Mouse (Mus musculus): ENCODE results near the gene Prmt7. TPM values are rescaled to one million over a fixed set of nuclear protein-coding genes. Genes with fewer than 3 reads are reported as not detected.

Prmt7 gene
- polyA plus RNA-seq, 1 experiment, result 36.7 TPM

- WGBS, result 95% methylated on average over 4 of the region's 4 CpGs
- Histone ChIP-seq H3K36me3 (ENCODE audit: control insufficient read depth, insufficient read depth, low read length) (no peaks in the 10 kb centered on the region), H3K27ac (ENCODE audit: control insufficient read depth, insufficient read depth, low read length) (no peak overlapping the region), H3K4me3 (ENCODE audit: control insufficient read depth, insufficient read depth, low read length) (no peak overlapping the region), H3K4me1 (replicated peaks; ENCODE audit: control insufficient read depth, insufficient read depth, low read length) (no peaks in the 10 kb centered on the region), H3K27me3 (ENCODE audit: control insufficient read depth, insufficient read depth, low read length) (no peaks in the 10 kb centered on the region)
- DNase-seq, result no peak
- no peak for TF ChIP-seq CTCF (IDR thresholded peaks at IDR 0.05; ENCODE audit: borderline replicate concordance, control insufficient read depth, extremely low read depth, insufficient read depth, low read length, poor library complexity)
- TF ChIP-seq POLR2A (IDR thresholded peaks at IDR 0.05; ENCODE audit: control insufficient read depth, extremely low read depth, insufficient read depth, low read length, poor library complexity), result no peak
These were observed 50.2 kb downstream of the Prmt7 start for GRCm38 (mm10) chr8:106260894-106261293.

GRCm38 (mm10) chr8:106262343-106262742, 51.6 kb downstream of the Prmt7 start:
- H3K36me3 ChIP-seq (ENCODE audit: control insufficient read depth, insufficient read depth, low read length), result no peaks in the 10 kb centered on the region
- TF ChIP-seq CTCF (IDR thresholded peaks at IDR 0.05; ENCODE audit: borderline replicate concordance, control insufficient read depth, extremely low read depth, insufficient read depth, low read length, poor library complexity), result no peak
- no peak for TF ChIP-seq POLR2A (IDR thresholded peaks at IDR 0.05; ENCODE audit: control insufficient read depth, extremely low read depth, insufficient read depth, low read length, poor library complexity)
- H3K4me3 ChIP-seq (ENCODE audit: control insufficient read depth, insufficient read depth, low read length), result no peak overlapping the region
- H3K4me1 ChIP-seq (replicated peaks; ENCODE audit: control insufficient read depth, insufficient read depth, low read length), result no peaks in the 10 kb centered on the region
- DNase-seq, result no peak
- WGBS, result 78% methylated on average over 5 of the region's 5 CpGs
- H3K27me3 ChIP-seq (ENCODE audit: control insufficient read depth, insufficient read depth, low read length), result no peaks in the 10 kb centered on the region
- no peak overlapping the region for H3K27ac ChIP-seq (ENCODE audit: control insufficient read depth, insufficient read depth, low read length)

- Histone ChIP-seq H3K36me3 (ENCODE audit: control insufficient read depth, insufficient read depth, low read length) (no peaks in the 10 kb centered on the region), H3K27ac (ENCODE audit: control insufficient read depth, insufficient read depth, low read length) (no peak overlapping the region), H3K4me3 (ENCODE audit: control insufficient read depth, insufficient read depth, low read length) (no peak overlapping the region), H3K4me1 (replicated peaks; ENCODE audit: control insufficient read depth, insufficient read depth, low read length) (no peaks in the 10 kb centered on the region), H3K27me3 (ENCODE audit: control insufficient read depth, insufficient read depth, low read length) (no peaks in the 10 kb centered on the region)
- over 99% methylated on average over 4 of the region's 4 CpGs for WGBS
- no peak for TF ChIP-seq CTCF (IDR thresholded peaks at IDR 0.05; ENCODE audit: borderline replicate concordance, control insufficient read depth, extremely low read depth, insufficient read depth, low read length, poor library complexity)
- no peak for TF ChIP-seq POLR2A (IDR thresholded peaks at IDR 0.05; ENCODE audit: control insufficient read depth, extremely low read depth, insufficient read depth, low read length, poor library complexity)
- DNase-seq, result no peak
These were observed 53.2 kb downstream of the Prmt7 start for GRCm38 (mm10) chr8:106263928-106264327.

GRCm38 (mm10) chr8:106265398-106265797, 54.7 kb downstream of the Prmt7 start:
- DNase-seq, result no peak
- H3K27ac ChIP-seq (ENCODE audit: control insufficient read depth, insufficient read depth, low read length), result no peak overlapping the region
- TF ChIP-seq CTCF (IDR thresholded peaks at IDR 0.05; ENCODE audit: borderline replicate concordance, control insufficient read depth, extremely low read depth, insufficient read depth, low read length, poor library complexity) (no peak), POLR2A (IDR thresholded peaks at IDR 0.05; ENCODE audit: control insufficient read depth, extremely low read depth, insufficient read depth, low read length, poor library complexity) (no peak)
- H3K4me3 ChIP-seq (ENCODE audit: control insufficient read depth, insufficient read depth, low read length), result no peak overlapping the region
- no peaks in the 10 kb centered on the region for H3K4me1 ChIP-seq (replicated peaks; ENCODE audit: control insufficient read depth, insufficient read depth, low read length)
- H3K36me3 ChIP-seq (ENCODE audit: control insufficient read depth, insufficient read depth, low read length), result no peaks in the 10 kb centered on the region
- WGBS, result 96% methylated on average over 17 of the region's 17 CpGs
- no peaks in the 10 kb centered on the region for H3K27me3 ChIP-seq (ENCODE audit: control insufficient read depth, insufficient read depth, low read length)

- 83% methylated on average over 5 of the region's 5 CpGs for WGBS
- TF ChIP-seq POLR2A (IDR thresholded peaks at IDR 0.05; ENCODE audit: control insufficient read depth, extremely low read depth, insufficient read depth, low read length, poor library complexity) (no peak), CTCF (IDR thresholded peaks at IDR 0.05; ENCODE audit: borderline replicate concordance, control insufficient read depth, extremely low read depth, insufficient read depth, low read length, poor library complexity) (no peak)
- no peak for DNase-seq
- Histone ChIP-seq H3K36me3 (ENCODE audit: control insufficient read depth, insufficient read depth, low read length) (no peaks in the 10 kb centered on the region), H3K4me1 (replicated peaks; ENCODE audit: control insufficient read depth, insufficient read depth, low read length) (no peaks in the 10 kb centered on the region), H3K27ac (ENCODE audit: control insufficient read depth, insufficient read depth, low read length) (no peak overlapping the region), H3K4me3 (ENCODE audit: control insufficient read depth, insufficient read depth, low read length) (no peak overlapping the region), H3K27me3 (ENCODE audit: control insufficient read depth, insufficient read depth, low read length) (no peaks in the 10 kb centered on the region)
These were observed 58.1 kb downstream of the Prmt7 start for GRCm38 (mm10) chr8:106268710-106269346.

- 88% methylated on average over 5 of the region's 5 CpGs for WGBS
- Histone ChIP-seq H3K4me3 (ENCODE audit: control insufficient read depth, insufficient read depth, low read length) (no peak overlapping the region), H3K27ac (ENCODE audit: control insufficient read depth, insufficient read depth, low read length) (no peak overlapping the region), H3K36me3 (ENCODE audit: control insufficient read depth, insufficient read depth, low read length) (no peaks in the 10 kb centered on the region), H3K27me3 (ENCODE audit: control insufficient read depth, insufficient read depth, low read length) (no peaks in the 10 kb centered on the region), H3K4me1 (replicated peaks; ENCODE audit: control insufficient read depth, insufficient read depth, low read length) (no peaks in the 10 kb centered on the region)
- DNase-seq, result no peak
- no peak for TF ChIP-seq POLR2A (IDR thresholded peaks at IDR 0.05; ENCODE audit: control insufficient read depth, extremely low read depth, insufficient read depth, low read length, poor library complexity)
- no peak for TF ChIP-seq CTCF (IDR thresholded peaks at IDR 0.05; ENCODE audit: borderline replicate concordance, control insufficient read depth, extremely low read depth, insufficient read depth, low read length, poor library complexity)
These were observed 60.1 kb downstream of the Prmt7 start for GRCm38 (mm10) chr8:106270804-106271203.

GRCm38 (mm10) chr8:106271378-106271777, 60.6 kb downstream of the Prmt7 start:
- DNase-seq, result no peak
- 93% methylated on average over 4 of the region's 4 CpGs for WGBS
- Histone ChIP-seq H3K4me3 (ENCODE audit: control insufficient read depth, insufficient read depth, low read length) (no peak overlapping the region), H3K4me1 (replicated peaks; ENCODE audit: control insufficient read depth, insufficient read depth, low read length) (no peaks in the 10 kb centered on the region), H3K27me3 (ENCODE audit: control insufficient read depth, insufficient read depth, low read length) (no peaks in the 10 kb centered on the region), H3K27ac (ENCODE audit: control insufficient read depth, insufficient read depth, low read length) (no peak overlapping the region), H3K36me3 (ENCODE audit: control insufficient read depth, insufficient read depth, low read length) (no peaks in the 10 kb centered on the region)
- TF ChIP-seq CTCF (IDR thresholded peaks at IDR 0.05; ENCODE audit: borderline replicate concordance, control insufficient read depth, extremely low read depth, insufficient read depth, low read length, poor library complexity), result no peak
- no peak for TF ChIP-seq POLR2A (IDR thresholded peaks at IDR 0.05; ENCODE audit: control insufficient read depth, extremely low read depth, insufficient read depth, low read length, poor library complexity)

All from thymus, adult 2 months (tissue).